Comparison of ENCODE assay signal across 10 mouse cellular contexts in genomic region chr13:55591961-55592490, GRCm38 (mm10). TPM values are rescaled to one million over a fixed set of nuclear protein-coding genes. Genes with fewer than 3 reads are reported as not detected.
DNase-seq lines count a peak whose midpoint lies in the region; ATAC-seq and TF ChIP-seq lines count a peak whose summit lies in the region.
"Had no signal": no experiment of that assay in that cellular context is flagged by ENCODE, and none has a peak within 500 bp of the region (broad histone marks: within the 10 kb centered on the region; RNA-seq: fewer than 3 reads in every experiment).

No protein-coding gene starts in this region.

- ATAC-seq in megakaryocyte, adult 5-6 weeks (ENCODE audit: poor library complexity, severe bottlenecking), result no peak
- no peak for ATAC-seq in forebrain, postnatal 0 days
- no peak for ATAC-seq in neural tube, embryonic 14.5 days (ENCODE audit: low read depth)
- ATAC-seq in activated CD4-positive, CD25-positive, alpha-beta regulatory T cell, adult 4 months, result no peak

- no peak for DNase-seq in forebrain, postnatal 0 days
- peak; percentile 38 to 56 for DNase-seq in kidney, postnatal 36 days
- DNase-seq in urinary bladder, postnatal 10 days (ENCODE audit: low spot score), result no peak
- DNase-seq: layer of hippocampus, postnatal 36 days; thymus, postnatal 25 days had no signal

- H3K4me3 ChIP-seq in megakaryocyte, embryonic 14.5 days (replicated peaks), result peak overlapping the region; percentile 14
- no peak overlapping the region; the same call in 1 of the 2 replicates for H3K4me3 ChIP-seq in forebrain, postnatal 0 days (ENCODE audit: low read depth, low read length)
- H3K4me3 ChIP-seq in neural tube, embryonic 14.5 days (ENCODE audit: low read depth, low read length), result no peak overlapping the region

- peaks cover 48% of the 10 kb centered on the region for H3K4me1 ChIP-seq in megakaryocyte, embryonic 14.5 days
- peaks cover 3% of the 10 kb centered on the region; the same call in 1 of the 2 replicates for H3K4me1 ChIP-seq in forebrain, postnatal 0 days (ENCODE audit: insufficient read depth)
- peaks cover 9% of the 10 kb centered on the region; the same call in 1 of the 2 replicates for H3K4me1 ChIP-seq in neural tube, embryonic 14.5 days (ENCODE audit: control insufficient read depth, insufficient read depth, low read length)

- TF ChIP-seq CTCF in forebrain, postnatal 0 days (IDR thresholded peaks at IDR 0.05; ENCODE audit: low read depth), result no peak

- H3K9me3 ChIP-seq in megakaryocyte, embryonic 14.5 days, result no peaks in the 10 kb centered on the region
- no peaks in the 10 kb centered on the region for H3K9me3 ChIP-seq in forebrain, postnatal 0 days (ENCODE audit: low read length)
- no peaks in the 10 kb centered on the region for H3K9me3 ChIP-seq in neural tube, embryonic 14.5 days (ENCODE audit: control insufficient read depth, low read length)

- WGBS in forebrain, postnatal 0 days, result 76% methylated on average over 4 of the region's 4 CpGs
- WGBS in neural tube, embryonic 14.5 days, result 76% methylated on average over 4 of the region's 4 CpGs

- H3K4me2 ChIP-seq in forebrain, postnatal 0 days (ENCODE audit: low read depth), result no peak overlapping the region
- peak overlapping the region; percentile 71 for H3K4me2 ChIP-seq in neural tube, embryonic 14.5 days (ENCODE audit: low read depth, low read length)

- H3K27me3 ChIP-seq in megakaryocyte, embryonic 14.5 days (replicated peaks), result no peaks in the 10 kb centered on the region
- no peaks in the 10 kb centered on the region for H3K27me3 ChIP-seq in forebrain, postnatal 0 days (ENCODE audit: insufficient read depth, low read length)
- no peaks in the 10 kb centered on the region for H3K27me3 ChIP-seq in neural tube, embryonic 14.5 days (ENCODE audit: control insufficient read depth, insufficient read depth, low read length)

- no peak overlapping the region for H3K9ac ChIP-seq in forebrain, postnatal 0 days
- H3K9ac ChIP-seq in neural tube, embryonic 14.5 days (replicated peaks; ENCODE audit: low read depth, low read length), result no peak overlapping the region

- peak overlapping the region; percentile 91; the same call in 1 of the 2 replicates for H3K27ac ChIP-seq in forebrain, postnatal 0 days (ENCODE audit: low read depth, low read length)
- H3K27ac ChIP-seq in neural tube, embryonic 14.5 days (ENCODE audit: low read depth, low read length), result no peak overlapping the region
- H3K27ac ChIP-seq: macrophage had no signal

- H3K36me3 ChIP-seq in megakaryocyte, embryonic 14.5 days (replicated peaks; ENCODE audit: low read length), result peaks cover 29% of the 10 kb centered on the region
- peaks cover 24% of the 10 kb centered on the region for H3K36me3 ChIP-seq in forebrain, postnatal 0 days (ENCODE audit: insufficient read depth)
- peaks cover 16% of the 10 kb centered on the region for H3K36me3 ChIP-seq in neural tube, embryonic 14.5 days (ENCODE audit: control insufficient read depth, insufficient read depth, low read length)

RNA-seq across cellular contexts. Expression of gene B4galt7, which starts 7.7 kb away (rescaled TPM):
- 11.6 and 13.8 TPM in 2 replicates for polyA plus RNA-seq in megakaryocyte, embryonic 14.5 days (2012; ENCODE audit: insufficient read depth, low replicate concordance)
- total RNA-seq in megakaryocyte, adult 5-6 weeks (2015), result 10.4 TPM in 2 replicates
- 11.3 and 11.8 TPM in 2 replicates for total RNA-seq in megakaryocyte, adult 5-6 weeks (2017)
- 57.6 and 63.1 TPM in 2 replicates for total RNA-seq in forebrain, postnatal 0 days (2014; rRNA removed)
- 36.1 and 43.0 TPM in 2 replicates for polyA plus RNA-seq in forebrain, postnatal 0 days (2015; fragmentation: Nextera tagmentation; extraction: Ambion mirVana)
- 32.7 and 40.4 TPM in 2 replicates for polyA plus RNA-seq in neural tube, embryonic 14.5 days (2014; fragmentation: Nextera tagmentation; extraction: Ambion mirVana)
- polyA plus RNA-seq in activated CD4-positive, CD25-positive, alpha-beta regulatory T cell, adult 4 months (2017; shearing (Covaris generic)), result 10 to 100 TPM; 24.5 to 30.2 TPM

RNA-seq across cellular contexts. Expression of gene Tmed9, which starts 18.5 kb away (rescaled TPM):
- 209 and 240 TPM in 2 replicates for polyA plus RNA-seq in megakaryocyte, embryonic 14.5 days (2012; ENCODE audit: insufficient read depth, low replicate concordance)
- total RNA-seq in megakaryocyte, adult 5-6 weeks (2015), result 44.1 and 54.7 TPM in 2 replicates
- 87.7 and 100 TPM in 2 replicates for total RNA-seq in megakaryocyte, adult 5-6 weeks (2017)
- 52.9 and 56.3 TPM in 2 replicates for total RNA-seq in forebrain, postnatal 0 days (2014; rRNA removed)
- polyA plus RNA-seq in forebrain, postnatal 0 days (2015; fragmentation: Nextera tagmentation; extraction: Ambion mirVana), result 102 TPM in 2 replicates
- polyA plus RNA-seq in neural tube, embryonic 14.5 days (2014; fragmentation: Nextera tagmentation; extraction: Ambion mirVana), result 49.3 and 57.0 TPM in 2 replicates
- polyA plus RNA-seq in activated CD4-positive, CD25-positive, alpha-beta regulatory T cell, adult 4 months (2017; shearing (Covaris generic)), result 100 to 1,000 TPM; 152 to 296 TPM

RNA-seq across cellular contexts. Expression of gene Fam193b, which starts 21.1 kb away (rescaled TPM):
- polyA plus RNA-seq in megakaryocyte, embryonic 14.5 days (2012; ENCODE audit: insufficient read depth, low replicate concordance), result 64.4 and 77.7 TPM in 2 replicates
- 29.7 and 35.4 TPM in 2 replicates for total RNA-seq in megakaryocyte, adult 5-6 weeks (2015)
- total RNA-seq in megakaryocyte, adult 5-6 weeks (2017), result 19.1 and 26.4 TPM in 2 replicates
- total RNA-seq in forebrain, postnatal 0 days (2014; rRNA removed), result 88.4 and 93.1 TPM in 2 replicates
- polyA plus RNA-seq in forebrain, postnatal 0 days (2015; fragmentation: Nextera tagmentation; extraction: Ambion mirVana), result 41.2 and 41.6 TPM in 2 replicates
- 47.1 and 50.1 TPM in 2 replicates for polyA plus RNA-seq in neural tube, embryonic 14.5 days (2014; fragmentation: Nextera tagmentation; extraction: Ambion mirVana)
- polyA plus RNA-seq in activated CD4-positive, CD25-positive, alpha-beta regulatory T cell, adult 4 months (2017; shearing (Covaris generic)), result 10 to 100 TPM; 21.6 to 26.7 TPM

RNA-seq across cellular contexts. Expression of gene Caml, which starts 30.8 kb away (rescaled TPM):
- 12.6 and 59.7 TPM in 2 replicates for polyA plus RNA-seq in megakaryocyte, embryonic 14.5 days (2012; ENCODE audit: insufficient read depth, low replicate concordance)
- 30.5 and 30.6 TPM in 2 replicates for total RNA-seq in megakaryocyte, adult 5-6 weeks (2015)
- 25.9 and 36.6 TPM in 2 replicates for total RNA-seq in megakaryocyte, adult 5-6 weeks (2017)
- 87.8 and 115 TPM in 2 replicates for total RNA-seq in forebrain, postnatal 0 days (2014; rRNA removed)
- 116 and 121 TPM in 2 replicates for polyA plus RNA-seq in forebrain, postnatal 0 days (2015; fragmentation: Nextera tagmentation; extraction: Ambion mirVana)
- polyA plus RNA-seq in neural tube, embryonic 14.5 days (2014; fragmentation: Nextera tagmentation; extraction: Ambion mirVana), result 112 and 118 TPM in 2 replicates
- 10 to 100 TPM; 31.7 to 39.9 TPM for polyA plus RNA-seq in activated CD4-positive, CD25-positive, alpha-beta regulatory T cell, adult 4 months (2017; shearing (Covaris generic))

RNA-seq across cellular contexts. Expression of gene Ddx46, which starts 42.8 kb away (rescaled TPM):
- 5.4 and 12.8 TPM in 2 replicates for polyA plus RNA-seq in megakaryocyte, embryonic 14.5 days (2012; ENCODE audit: insufficient read depth, low replicate concordance)
- total RNA-seq in megakaryocyte, adult 5-6 weeks (2015), result 44.2 and 49.5 TPM in 2 replicates
- 58.1 and 60.1 TPM in 2 replicates for total RNA-seq in megakaryocyte, adult 5-6 weeks (2017)
- total RNA-seq in forebrain, postnatal 0 days (2014; rRNA removed), result 28.0 and 34.7 TPM in 2 replicates
- 17.7 and 20.1 TPM in 2 replicates for polyA plus RNA-seq in forebrain, postnatal 0 days (2015; fragmentation: Nextera tagmentation; extraction: Ambion mirVana)
- polyA plus RNA-seq in neural tube, embryonic 14.5 days (2014; fragmentation: Nextera tagmentation; extraction: Ambion mirVana), result 31.2 and 35.4 TPM in 2 replicates
- polyA plus RNA-seq in activated CD4-positive, CD25-positive, alpha-beta regulatory T cell, adult 4 months (2017; shearing (Covaris generic)), result 10 to 100 TPM; 59.1 to 64.8 TPM

Comparison
In these comparisons a context has a peak if more than half of its experiments do, and no peak if none do; other contexts are left out.
1. DNase-seq: peak in kidney, postnatal 36 days (2 of 2); none in forebrain, postnatal 0 days (single experiment) and urinary bladder, postnatal 10 days (single experiment).